Mouse (Mus musculus) liver, postnatal 0 days (tissue): ENCODE results near the gene Ermap. TPM values are rescaled to one million over a fixed set of nuclear protein-coding genes. Genes with fewer than 3 reads are reported as not detected.
A peak's percentile ranks its signal among the peaks of the same experiment; 100 is the strongest.

Source experiments
- ATAC-seq: fragments of 200-750 bp; cut with Nextera tagmentation; 2 replicates; pipeline ENCODE4 v1.8.0; 2017; ENCODE audit warnings: mild to moderate bottlenecking, moderate library complexity
- DNase-seq: peaks from one replicate; pipeline ENCODE4 v3.0.0-alpha.2; 2016
- H3K27ac ChIP-seq: fragments of 300-500 bp; sonication (generic); 2 replicates; pipeline ENCODE4 v1.5.1; 2014; ENCODE audit warnings: antibody characterized with exemption, moderate library complexity, mild to moderate bottlenecking, low read depth
- H3K27me3 ChIP-seq: fragments of 300-500 bp; sonication (generic); 2 replicates; pipeline ENCODE4 v1.6.1; 2014; ENCODE audit warnings: low read length, control low read depth, mixed read lengths; ENCODE audit not compliant: insufficient read depth
- H3K36me3 ChIP-seq: fragments of 300-500 bp; sonication (generic); replicated peaks from 2 replicates; pipeline ENCODE4 v1.6.1; 2014; ENCODE audit warnings: mild to moderate bottlenecking, control low read depth, low read length, moderate library complexity, mixed read lengths; ENCODE audit not compliant: insufficient read depth
- H3K4me1 ChIP-seq: fragments of 300-500 bp; sonication (generic); 2 replicates; pipeline ENCODE4 v1.6.1; 2014; ENCODE audit warnings: antibody characterized with exemption, mild to moderate bottlenecking, control low read depth; ENCODE audit not compliant: insufficient read depth
- H3K4me2 ChIP-seq: fragments of 300-500 bp; sonication (generic); 2 replicates; pipeline ENCODE4 v1.6.1; 2014; ENCODE audit warnings: low read depth, mild to moderate bottlenecking, low read length, moderate library complexity, mixed read lengths
- H3K4me3 ChIP-seq: fragments of 300-500 bp; sonication (generic); 2 replicates; pipeline ENCODE4 v1.5.1; 2014; ENCODE audit warnings: low read depth, low read length
- H3K9ac ChIP-seq: fragments of 300-500 bp; sonication (generic); replicated peaks from 2 replicates; pipeline ENCODE4 v1.6.1; 2014; ENCODE audit warnings: mild to moderate bottlenecking, moderate library complexity
- H3K9me3 ChIP-seq: fragments of 300-500 bp; sonication (generic); 2 replicates; pipeline ENCODE4 v1.6.1; 2016; ENCODE audit warnings: mild to moderate bottlenecking, control low read depth, low read length, mixed read lengths
- CTCF ChIP-seq: sonication (generic); IDR thresholded peaks from 2 replicates; pipeline ENCODE4 v1.5.1; 2016; ENCODE audit warnings: antibody characterized with exemption, low read depth
- EP300 ChIP-seq: IDR thresholded peaks from 2 replicates; pipeline ENCODE4 v1.6.1; 2016; ENCODE audit warnings: antibody characterized with exemption, low read depth, mild to moderate bottlenecking
- WGBS: fragments of 180-500 bp; shearing (Covaris S2); extraction: QIAGEN DNeasy Blood & Tissue Kit; methylation state at CpG from one replicate; pipeline ENCODE4 v1.1.7; 2014; ENCODE audit not compliant: insufficient replicate concordance; 5-methylcytosine and 5-hydroxymethylcytosine counted together
- polyA plus RNA-seq: library from polyadenylated mRNA; unstranded; fragments of >200 nt; fragmentation: Nextera tagmentation; extraction: Ambion mirVana; gene quantifications from 2 replicates; pipeline ENCODE4 v1.2.1, GENCODE M21; 2015

Ermap gene
- polyA plus RNA-seq, 1 experiment from 2014 or later, result 144 TPM

GRCm38 (mm10) chr4:119204672-119205071 is 14.9 kb upstream of the Ermap start:
- H3K4me3 ChIP-seq, result no peak overlapping the region
- no peak overlapping the region for H3K9ac ChIP-seq
- ATAC-seq (peak; percentile 62), DNase-seq (peak; percentile 76)
- H3K36me3 ChIP-seq, result no peaks in the 10 kb centered on the region; the same call in 1 of the 2 replicates
- TF ChIP-seq EP300 (no peak), CTCF (peak; percentile 98)
- no peaks in the 10 kb centered on the region for H3K4me1 ChIP-seq
- no peak overlapping the region for H3K4me2 ChIP-seq
- no peaks in the 10 kb centered on the region for H3K9me3 ChIP-seq
- 17% methylated on average over 8 of the region's 8 CpGs for WGBS
- H3K27ac ChIP-seq, result no peak overlapping the region
- H3K27me3 ChIP-seq, result no peaks in the 10 kb centered on the region

GRCm38 (mm10) chr4:119198105-119198504 is 8.3 kb upstream of the Ermap start:
- TF ChIP-seq CTCF, result no peak
- no peak for TF ChIP-seq EP300
- DNase-seq (no peak), ATAC-seq (no peak)
- Histone ChIP-seq H3K27me3 (no peaks in the 10 kb centered on the region), H3K36me3 (no peaks in the 10 kb centered on the region; the same call in 1 of the 2 replicates), H3K9ac (no peak overlapping the region), H3K4me3 (no peak overlapping the region), H3K9me3 (no peaks in the 10 kb centered on the region), H3K27ac (no peak overlapping the region), H3K4me1 (peaks cover 20% of the 10 kb centered on the region), H3K4me2 (no peak overlapping the region)
- WGBS, result 85% methylated on average over 6 of the region's 6 CpGs

GRCm38 (mm10) chr4:119195582-119196320 is 5.9 kb upstream of the Ermap start:
- H3K4me1 ChIP-seq, result peaks cover 20% of the 10 kb centered on the region
- H3K36me3 ChIP-seq, result no peaks in the 10 kb centered on the region
- DNase-seq (no peak), ATAC-seq (peak; percentile 44; the same call in 1 of the 2 replicates)
- TF ChIP-seq EP300 (no peak), CTCF (no peak)
- peak overlapping the region; percentile 91 for H3K4me3 ChIP-seq
- H3K27ac ChIP-seq, result peak overlapping the region; percentile 75
- peak overlapping the region; percentile 95 for H3K9ac ChIP-seq
- H3K4me2 ChIP-seq, result peak overlapping the region; percentile 71
- no peaks in the 10 kb centered on the region for H3K9me3 ChIP-seq
- no peaks in the 10 kb centered on the region for H3K27me3 ChIP-seq
- 15% methylated on average over 18 of the region's 18 CpGs for WGBS

- Histone ChIP-seq H3K36me3 (no peaks in the 10 kb centered on the region), H3K27me3 (no peaks in the 10 kb centered on the region), H3K4me2 (peak within 1 kb of the TSS; percentile 71), H3K4me3 (peak within 1 kb of the TSS; percentile 91), H3K9ac (peak within 1 kb of the TSS; percentile 95), H3K27ac (peak within 1 kb of the TSS; percentile 75), H3K4me1 (peaks cover 20% of the 10 kb centered on the region), H3K9me3 (no peaks in the 10 kb centered on the region)
- 4% methylated on average over 42 of the region's 47 CpGs for WGBS
- ATAC-seq, result peak; percentile 95
- TF ChIP-seq EP300, result no peak
- no peak for TF ChIP-seq CTCF
- peak; percentile 98 for DNase-seq
These were observed 5.2 kb upstream of the Ermap start, which contains the start of gene Svbp for GRCm38 (mm10) chr4:119194909-119195581. Gene Svbp, plus strand, starts transcription at chr4:119195306.

- WGBS, result 86% methylated on average over 4 of the region's 4 CpGs
- no peak for DNase-seq
- Histone ChIP-seq H3K4me2 (no peak overlapping the region), H3K36me3 (peaks cover 3% of the 10 kb centered on the region; the same call in 1 of the 2 replicates), H3K9me3 (no peaks in the 10 kb centered on the region), H3K27me3 (no peaks in the 10 kb centered on the region), H3K4me1 (peaks cover 19% of the 10 kb centered on the region), H3K9ac (no peak overlapping the region), H3K27ac (no peak overlapping the region), H3K4me3 (no peak overlapping the region)
- TF ChIP-seq CTCF (no peak), EP300 (no peak)
- no peak for ATAC-seq
These were observed 2.9 kb upstream of the Ermap start for GRCm38 (mm10) chr4:119192757-119193156.

- Histone ChIP-seq H3K9me3 (no peaks in the 10 kb centered on the region), H3K36me3 (peaks cover 16% of the 10 kb centered on the region), H3K27me3 (no peaks in the 10 kb centered on the region), H3K27ac (peak overlapping the region; percentile 93), H3K9ac (peak overlapping the region; percentile 39; the same call in 1 of the 2 replicates), H3K4me1 (peaks cover 19% of the 10 kb centered on the region), H3K4me3 (no peak overlapping the region), H3K4me2 (peak overlapping the region; percentile 62)
- WGBS, result 58% methylated on average over 3 of the region's 3 CpGs
- ATAC-seq (no peak), DNase-seq (no peak)
- TF ChIP-seq CTCF (no peak), EP300 (no peak)
These were observed 1.5 kb upstream of the Ermap start for GRCm38 (mm10) chr4:119191273-119191672.
